Mouse (Mus musculus) subcutaneous adipose tissue, adult 2 months (tissue): ENCODE results near the gene Slc43a2. TPM values are rescaled to one million over a fixed set of nuclear protein-coding genes. Genes with fewer than 3 reads are reported as not detected.

Experiments used
- polyA plus RNA-seq: library from polyadenylated mRNA; depleted of rRNA; stranded (reverse); fragments of >200 nt; gene quantifications from 2 replicates; pipeline ENCODE4 v1.2.3, GENCODE M21; 2012; ENCODE audit warnings: low replicate concordance; rRNA removed

Slc43a2 gene
- polyA plus RNA-seq = 37.7 and 38.5 TPM in 2 replicates

GRCm38 (mm10) chr11:75531469-75532242 lies at the start of gene Slc43a2:
Gene Slc43a2, plus strand, starts transcription at chr11:75531694.

GRCm38 (mm10) chr11:75486601-75487285 lies 44.8 kb upstream of the Slc43a2 start, which contains the start of gene Prpf8:
Gene Prpf8, plus strand, starts transcription at chr11:75486816.

GRCm38 (mm10) chr11:75509741-75510626 lies 21.5 kb upstream of the Slc43a2 start, which contains the start of gene Rilp:
Gene Rilp, plus strand, starts transcription at chr11:75510094.

GRCm38 (mm10) chr11:75513336-75513735 lies 18.2 kb upstream of the Slc43a2 start, which contains the start of gene Scarf1:
Gene Scarf1, plus strand, starts transcription at chr11:75513540.

GRCm38 (mm10) chr11:75587493-75588284 lies 56.2 kb downstream of the Slc43a2 start, which contains the start of gene Pitpna:
Gene Pitpna, plus strand, starts transcription at chr11:75588097.

Other genes starting within 250 kb of the Slc43a2 start
- 20.4 and 33.2 TPM in 2 replicates for gene Rpa1, start 183.4 kb upstream of the Slc43a2 start, polyA plus RNA-seq
- gene Smyd4, start 183.3 kb upstream of the Slc43a2 start, polyA plus RNA-seq = 6.0 and 6.2 TPM in 2 replicates
- 508 and 625 TPM in 2 replicates for gene Serpinf1, start 109.0 kb upstream of the Slc43a2 start, polyA plus RNA-seq
- gene Serpinf2, start 92.1 kb upstream of the Slc43a2 start, polyA plus RNA-seq = 0.14 and 0.82 TPM in 2 replicates
- 17.4 and 21.8 TPM in 2 replicates for gene Wdr81, start 77.0 kb upstream of the Slc43a2 start, polyA plus RNA-seq
- 80.9 and 90.7 TPM in 2 replicates for gene Tlcd2, start 70.0 kb upstream of the Slc43a2 start, polyA plus RNA-seq
- 85.9 and 139 TPM in 2 replicates for gene Prpf8, start 44.9 kb upstream of the Slc43a2 start, polyA plus RNA-seq
- gene Rilp, start 21.6 kb upstream of the Slc43a2 start, polyA plus RNA-seq = 7.7 and 16.1 TPM in 2 replicates
- gene Scarf1, start 18.2 kb upstream of the Slc43a2 start, polyA plus RNA-seq = 21.1 and 38.3 TPM in 2 replicates
- gene Pitpna, start 56.4 kb downstream of the Slc43a2 start, polyA plus RNA-seq = 57.4 and 68.5 TPM in 2 replicates
- 68.4 and 78.3 TPM in 2 replicates for gene Inpp5k, start 99.3 kb downstream of the Slc43a2 start, polyA plus RNA-seq
- gene Myo1c, start 118.8 kb downstream of the Slc43a2 start, polyA plus RNA-seq = 161 and 230 TPM in 2 replicates
- 39.5 and 53.1 TPM in 2 replicates for gene Crk, start 147.6 kb downstream of the Slc43a2 start, polyA plus RNA-seq
- gene Ywhae, start 201.2 kb downstream of the Slc43a2 start, polyA plus RNA-seq = 191 TPM in 2 replicates